Mouse (Mus musculus) heart, adult 9 months (tissue): ENCODE measurements around the gene Npvf.
"Not testable (repeated sequence)": the region's sequence is repeated elsewhere in the genome, so short reads cannot be mapped to it uniquely, and the experiment has no call there.

Source experiments
- DNase-seq, 2 experiments: peaks; one replicate each; pipeline ENCODE4 v3.0.0; 2022; ENCODE audit warnings: low spot score in 2 of 2

Gene Npvf

DNA sequence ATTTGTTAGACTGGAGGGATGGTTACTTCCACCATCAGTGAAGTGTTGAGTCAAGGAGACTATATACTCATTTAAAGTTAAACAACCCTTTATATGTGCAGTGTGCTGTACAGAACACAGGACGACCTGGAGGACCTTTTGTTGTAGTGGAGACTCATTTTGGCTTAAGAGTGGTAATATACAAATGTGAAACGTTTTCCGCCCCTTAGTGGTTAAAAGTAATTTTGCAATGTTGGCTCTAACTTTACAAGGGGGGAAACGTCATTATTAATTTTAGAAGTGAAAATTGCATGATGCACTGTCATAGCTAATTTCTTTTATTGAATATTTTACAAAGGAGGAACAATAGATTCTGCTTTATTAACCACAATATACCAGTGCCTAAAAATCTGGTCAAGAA, 13.9 kb downstream of the Npvf start:
- no peak for DNase-seq

DNA sequence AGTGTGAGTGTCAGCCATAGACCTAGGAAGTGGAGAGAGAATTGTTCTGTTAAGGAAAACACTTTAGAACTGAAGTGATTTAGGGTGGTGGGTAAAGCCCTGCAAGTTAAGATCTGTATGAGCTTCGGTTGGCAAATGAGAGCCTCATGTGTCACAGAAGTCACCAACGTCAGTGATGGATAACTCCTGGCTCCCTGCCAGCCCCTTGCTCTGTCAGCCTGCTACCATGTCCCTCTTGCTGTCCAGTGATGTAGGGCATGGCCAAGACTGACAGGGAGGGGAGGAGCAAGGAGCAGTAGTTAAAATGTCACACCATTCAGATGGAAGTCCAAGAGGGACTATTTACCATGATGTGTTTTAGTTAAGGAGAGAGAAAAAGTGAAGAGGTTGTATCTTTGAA, 14.6 kb downstream of the Npvf start:
- DNase-seq, result no peak

DNA sequence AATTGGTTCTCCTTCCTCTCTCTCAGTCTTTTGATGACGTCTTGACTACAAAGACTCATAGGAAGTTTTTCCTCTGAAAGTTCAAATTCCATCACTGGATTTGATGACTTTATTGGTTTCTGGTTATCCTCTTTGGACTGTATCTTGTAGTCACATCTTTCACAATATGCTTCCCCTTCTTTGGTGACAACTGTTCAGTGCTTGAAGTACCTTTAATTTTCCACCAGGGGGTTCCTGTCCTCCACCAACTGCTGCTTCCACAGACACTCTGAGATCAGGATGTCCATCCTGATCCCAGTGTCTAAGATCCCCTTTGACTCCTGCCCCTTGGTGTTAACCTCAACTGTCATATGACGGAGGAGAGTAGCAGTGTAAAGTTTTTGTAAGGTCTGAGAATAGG, 28.1 kb downstream of the Npvf start:
- DNase-seq, result not testable (repeated sequence)

GRCm38 (mm10) chr6:50618273-50618672, 36.0 kb downstream of the Npvf start:
- DNase-seq, result not testable (repeated sequence)

- no peak for DNase-seq
Observed at GRCm38 (mm10) chr6:50601620-50602019, 52.6 kb downstream of the Npvf start.
